Mouse (Mus musculus) lung, adult 2 months (tissue): ENCODE results near the gene Smim14.

Experiments
- CTCF ChIP-seq: fragments of 200-500 bp; IDR thresholded peaks from 2 replicates; pipeline ENCODE4 v1.5.1; 2011; ENCODE audit warnings: mild to moderate bottlenecking, low read length, control low read depth; ENCODE audit not compliant: insufficient read depth
- POLR2A ChIP-seq: fragments of 200-500 bp; IDR thresholded peaks from 2 replicates; pipeline ENCODE4 v1.6.1; 2011; ENCODE audit warnings: low read depth, mild to moderate bottlenecking, control low read depth, low read length, borderline replicate concordance; ENCODE audit errors: extremely low read depth

DNA sequence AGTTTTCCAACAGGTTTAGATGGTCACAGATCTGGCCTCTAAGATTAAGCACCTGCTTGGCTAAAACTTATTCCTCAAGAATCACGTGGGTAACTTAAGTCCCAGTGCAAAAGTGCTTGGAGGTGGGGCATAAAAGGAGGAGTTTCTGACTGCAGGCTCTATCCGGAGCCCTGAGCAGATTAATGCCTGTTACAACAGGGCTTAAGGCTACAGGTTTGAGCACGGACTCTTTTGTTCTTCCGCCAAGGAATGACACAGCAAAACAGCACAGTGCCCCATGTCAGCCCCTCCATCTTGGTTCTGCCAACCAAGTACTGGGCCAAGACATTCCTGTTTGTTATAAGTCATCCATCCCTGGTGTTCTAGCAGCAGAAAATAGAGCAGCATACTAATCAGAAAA lies 108.7 kb downstream of the Smim14 start:
- TF ChIP-seq POLR2A (no peak), CTCF (no peak)
